Mouse (Mus musculus) kidney, postnatal 10 days (tissue): Measurements from ENCODE around the gene B230118H07Rik.
A peak's percentile ranks its signal among the peaks of the same experiment; 100 is the strongest.

ENCODE experiments used
- DNase-seq: peaks from one replicate; pipeline ENCODE4 v3.0.0; 2021; ENCODE audit warnings: mixed read lengths

Gene B230118H07Rik

GRCm38 (mm10) chr2:101638979-101639839 is 10.1 kb downstream of the B230118H07Rik start:
- no peak for DNase-seq

- DNase-seq: peak; percentile 79
Measured at GRCm38 (mm10) chr2:101628297-101629236, 20.8 kb downstream of the B230118H07Rik start.

- DNase-seq: no peak
Measured at GRCm38 (mm10) chr2:101627227-101627626, 22.1 kb downstream of the B230118H07Rik start.

GRCm38 (mm10) chr2:101624526-101624925 is 24.8 kb downstream of the B230118H07Rik start, which contains the start of gene Rag2:
Gene Rag2 (plus strand): TSS chr2:101624718.
- no peak for DNase-seq

- no peak for DNase-seq
Measured at GRCm38 (mm10) chr2:101624011-101624410, 25.3 kb downstream of the B230118H07Rik start.

- no peak for DNase-seq
Measured at GRCm38 (mm10) chr2:101623042-101623441, 26.3 kb downstream of the B230118H07Rik start.

- no peak for DNase-seq
Measured at GRCm38 (mm10) chr2:101621611-101622010, 27.7 kb downstream of the B230118H07Rik start.

- no peak for DNase-seq
Measured at GRCm38 (mm10) chr2:101620899-101621298, 28.4 kb downstream of the B230118H07Rik start.

- DNase-seq: no peak
Measured at GRCm38 (mm10) chr2:101618373-101618772, 31.0 kb downstream of the B230118H07Rik start.

- no peak for DNase-seq
Measured at GRCm38 (mm10) chr2:101615464-101616305, 33.6 kb downstream of the B230118H07Rik start.

- no peak for DNase-seq
Measured at GRCm38 (mm10) chr2:101610861-101611260, 38.5 kb downstream of the B230118H07Rik start.

GRCm38 (mm10) chr2:101608232-101608894 is 41.0 kb downstream of the B230118H07Rik start:
- DNase-seq: no peak

- no peak for DNase-seq
Measured at GRCm38 (mm10) chr2:101603099-101603498, 46.2 kb downstream of the B230118H07Rik start.

- peak; percentile 67 for DNase-seq
Measured at GRCm38 (mm10) chr2:101600703-101601102, 48.6 kb downstream of the B230118H07Rik start.

GRCm38 (mm10) chr2:101598190-101599181 is 50.8 kb downstream of the B230118H07Rik start:
- no peak for DNase-seq

GRCm38 (mm10) chr2:101597186-101597585 is 52.1 kb downstream of the B230118H07Rik start:
- DNase-seq: peak; percentile 22

GRCm38 (mm10) chr2:101594681-101595080 is 54.7 kb downstream of the B230118H07Rik start:
- no peak for DNase-seq

- no peak for DNase-seq
Measured at GRCm38 (mm10) chr2:101592886-101593285, 56.4 kb downstream of the B230118H07Rik start.

GRCm38 (mm10) chr2:101592023-101592841 is 57.1 kb downstream of the B230118H07Rik start:
- no peak for DNase-seq

GRCm38 (mm10) chr2:101591356-101591755 is 58.0 kb downstream of the B230118H07Rik start:
- no peak for DNase-seq
